Mouse (Mus musculus): Measurements from ENCODE around the gene Dusp14. TPM values are rescaled to one million over a fixed set of nuclear protein-coding genes. Genes with fewer than 3 reads are reported as not detected.

The Dusp14 gene
- polyA plus RNA-seq, 1 experiment, result 16.2 TPM

DNA sequence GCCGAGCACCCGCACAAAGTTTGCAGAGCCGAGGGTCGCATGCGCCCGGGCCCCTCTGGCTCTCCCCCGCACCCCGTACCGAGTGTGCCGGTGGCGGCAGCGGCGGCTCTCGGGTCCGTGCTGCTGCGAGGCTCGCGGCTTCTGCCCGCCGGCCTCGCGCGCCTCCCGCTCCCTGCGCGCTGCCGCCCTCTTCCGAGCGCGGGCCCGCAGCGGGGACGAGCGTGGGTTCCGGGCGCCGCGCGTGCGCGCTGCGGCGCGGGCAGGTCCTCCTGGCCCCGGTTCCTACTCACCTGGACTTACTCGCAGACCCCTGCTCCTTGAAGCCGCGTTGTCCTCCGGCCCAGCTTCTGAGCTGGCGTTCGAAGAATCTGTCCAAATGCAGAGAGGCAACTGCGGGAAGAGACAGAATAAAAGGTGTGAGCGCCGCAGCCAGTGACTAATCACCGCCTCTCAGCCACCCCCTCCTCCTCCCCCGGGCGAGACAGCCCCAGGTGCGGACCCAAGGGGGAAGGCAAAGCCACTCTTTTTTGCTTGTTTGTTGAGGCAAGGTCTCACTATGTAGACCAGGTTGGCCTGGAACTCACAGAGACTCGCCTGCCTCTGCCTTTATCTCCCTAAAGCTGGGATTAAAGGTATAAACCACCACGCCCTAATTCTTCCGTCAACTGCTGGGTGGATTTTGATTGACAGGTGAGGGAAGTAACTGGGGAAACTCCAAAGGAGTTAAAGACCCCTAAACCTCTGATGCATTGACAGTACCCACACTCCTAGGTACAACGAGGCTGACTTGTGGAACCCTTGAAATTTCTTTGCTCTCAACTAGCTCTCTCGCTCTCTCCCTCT lies 649 bp downstream of the Dusp14 start:
- TF ChIP-seq POLR2A (IDR thresholded peaks at IDR 0.05; ENCODE audit: low read depth, low read length) (peak; percentile 42), CTCF (IDR thresholded peaks at IDR 0.05; ENCODE audit: borderline replicate concordance, insufficient read depth, low read length) (no peak)
- Histone ChIP-seq H3K4me3 (ENCODE audit: insufficient read depth, low read length) (peak overlapping the region; percentile 87), H3K4me1 (ENCODE audit: control insufficient read depth, insufficient read depth, low read length) (peaks cover 11% of the 10 kb centered on the region), H3K27ac (ENCODE audit: insufficient read depth, low read length) (peak overlapping the region; percentile 57)

DNA sequence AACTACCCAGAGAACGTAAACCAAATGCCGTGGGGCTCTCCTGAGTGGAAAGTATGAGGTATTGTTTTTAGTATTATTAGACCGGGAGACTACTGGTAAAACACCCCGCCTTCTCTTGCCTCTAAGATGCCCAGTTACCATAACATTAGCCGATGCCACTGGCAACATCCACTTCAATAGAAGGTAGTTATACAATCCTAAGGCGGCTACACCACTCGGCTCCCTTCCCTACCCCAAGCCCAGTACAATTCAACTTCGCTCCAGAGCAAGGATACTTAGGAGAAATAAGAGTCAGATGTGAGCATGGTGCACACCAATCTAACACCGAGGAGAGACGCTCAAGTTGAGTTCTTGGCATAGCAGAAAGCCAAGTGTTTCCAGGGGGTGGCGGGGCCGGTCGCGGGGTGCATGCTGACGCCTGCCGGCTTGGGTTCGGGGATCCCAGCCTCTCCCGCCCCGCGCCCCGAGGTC lies 1.3 kb downstream of the Dusp14 start:
- Histone ChIP-seq H3K4me1 (ENCODE audit: control insufficient read depth, insufficient read depth, low read length) (peaks cover 6% of the 10 kb centered on the region), H3K4me3 (ENCODE audit: insufficient read depth, low read length) (peak overlapping the region; percentile 87), H3K27ac (ENCODE audit: insufficient read depth, low read length) (peak overlapping the region; percentile 57)
- TF ChIP-seq POLR2A (IDR thresholded peaks at IDR 0.05; ENCODE audit: low read depth, low read length), result no peak
- no peak for TF ChIP-seq CTCF (IDR thresholded peaks at IDR 0.05; ENCODE audit: borderline replicate concordance, insufficient read depth, low read length)

DNA sequence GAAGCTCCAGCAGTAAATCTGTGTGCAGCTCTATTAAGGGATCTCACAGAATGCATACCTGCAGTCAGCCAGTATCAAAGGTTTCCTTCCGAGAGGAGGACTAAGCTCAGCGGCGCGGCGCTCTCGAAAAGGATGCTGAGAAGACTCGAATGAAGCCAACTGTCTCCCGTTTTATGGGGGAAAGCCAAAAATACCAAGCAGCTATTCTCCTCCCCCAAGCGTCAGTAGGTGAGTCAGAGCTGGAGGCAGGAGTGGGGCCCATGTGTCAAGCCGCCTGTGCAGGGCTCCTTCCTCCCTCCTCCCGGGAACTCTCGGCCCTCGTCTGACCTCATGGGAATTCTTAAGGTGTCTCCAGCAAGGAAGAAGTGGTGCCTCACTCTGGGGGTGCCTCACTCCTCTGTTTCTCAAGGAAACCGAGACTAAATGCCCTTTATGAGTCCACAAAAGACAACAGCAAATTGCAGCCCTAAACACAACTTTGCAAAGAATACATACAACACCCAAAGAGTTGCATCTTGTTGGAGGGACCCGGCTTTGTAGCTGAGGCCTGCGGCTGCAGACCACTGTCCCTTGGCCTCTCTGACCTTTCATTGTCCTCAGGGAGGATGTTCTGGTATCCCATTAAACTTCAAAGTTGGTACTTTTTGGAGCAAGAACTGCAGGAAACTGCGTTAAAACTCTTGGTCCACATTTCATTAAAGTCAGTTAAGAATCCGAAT lies 2.0 kb downstream of the Dusp14 start:
- Histone ChIP-seq H3K27ac (ENCODE audit: insufficient read depth, low read length) (peak overlapping the region; percentile 57), H3K4me3 (ENCODE audit: insufficient read depth, low read length) (peak overlapping the region; percentile 87)
- TF ChIP-seq POLR2A (IDR thresholded peaks at IDR 0.05; ENCODE audit: low read depth, low read length) (peak; percentile 43), CTCF (IDR thresholded peaks at IDR 0.05; ENCODE audit: borderline replicate concordance, insufficient read depth, low read length) (no peak)

DNA sequence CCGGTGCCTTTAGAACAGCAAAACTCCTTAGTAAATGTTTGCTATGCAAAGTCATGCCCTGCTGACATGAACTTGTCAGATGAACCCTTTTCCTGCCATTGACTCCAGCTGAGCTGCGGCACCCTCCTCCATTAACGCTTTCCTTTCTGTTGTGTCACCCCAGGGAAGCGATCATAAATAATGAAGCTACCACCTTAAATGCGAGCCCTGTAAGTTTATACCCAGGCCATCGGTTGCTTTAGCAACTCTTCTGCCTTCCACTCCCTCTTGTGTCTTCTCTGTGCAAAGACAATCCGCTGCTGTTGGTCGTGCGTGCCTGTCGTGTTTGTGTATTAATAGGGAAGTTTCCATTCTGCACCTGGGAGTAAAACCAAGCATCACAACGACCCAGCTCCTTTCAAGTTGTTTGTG lies 3.0 kb downstream of the Dusp14 start:
- H3K4me3 ChIP-seq (ENCODE audit: insufficient read depth, low read length), result peak overlapping the region; percentile 13; the same call in 1 of the 2 replicates
- H3K4me1 ChIP-seq (ENCODE audit: control insufficient read depth, insufficient read depth, low read length), result peaks cover 6% of the 10 kb centered on the region
- no peak for TF ChIP-seq POLR2A (IDR thresholded peaks at IDR 0.05; ENCODE audit: low read depth, low read length)
- TF ChIP-seq CTCF (IDR thresholded peaks at IDR 0.05; ENCODE audit: borderline replicate concordance, insufficient read depth, low read length), result peak; percentile 16; the same call in 1 of the 2 replicates
- H3K27ac ChIP-seq (ENCODE audit: insufficient read depth, low read length), result no peak overlapping the region

More for the DNA sequence above, 2.0 kb downstream of the Dusp14 start:
- H3K4me1 ChIP-seq (ENCODE audit: control insufficient read depth, insufficient read depth, low read length), result peaks cover 6% of the 10 kb centered on the region

DNA sequence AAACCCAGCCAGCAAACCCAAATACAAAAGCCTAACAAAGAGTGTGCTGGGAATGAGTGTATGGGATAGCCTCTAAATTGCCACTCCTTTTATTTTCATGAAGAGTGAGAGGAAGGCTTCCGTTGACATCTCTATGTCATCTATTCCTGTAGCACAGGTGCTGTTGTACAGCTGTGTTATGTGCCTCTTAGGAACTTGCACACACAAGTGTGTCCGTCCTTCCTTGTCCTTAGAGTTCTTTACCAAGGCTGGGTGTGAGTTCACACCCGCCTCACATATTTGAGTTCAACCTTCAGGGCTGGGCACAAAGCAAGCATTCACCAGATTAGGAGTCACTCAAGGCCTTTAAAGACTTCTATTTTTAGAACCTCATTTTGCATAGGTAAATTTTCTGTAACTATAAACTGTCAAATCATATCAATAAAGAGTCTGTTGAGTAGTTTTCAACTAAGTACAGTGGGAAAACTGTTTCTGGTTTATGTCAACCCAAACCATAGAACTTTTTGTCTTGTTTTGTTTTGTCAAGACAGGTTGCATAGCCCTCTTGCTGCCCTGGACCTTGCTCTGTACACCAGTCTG lies 5.3 kb downstream of the Dusp14 start:
- TF ChIP-seq CTCF (IDR thresholded peaks at IDR 0.05; ENCODE audit: borderline replicate concordance, insufficient read depth, low read length) (no peak), POLR2A (IDR thresholded peaks at IDR 0.05; ENCODE audit: low read depth, low read length) (no peak)
- no peak overlapping the region for H3K27ac ChIP-seq (ENCODE audit: insufficient read depth, low read length)
- peaks cover 6% of the 10 kb centered on the region for H3K4me1 ChIP-seq (ENCODE audit: control insufficient read depth, insufficient read depth, low read length)
- H3K4me3 ChIP-seq (ENCODE audit: insufficient read depth, low read length), result no peak overlapping the region

DNA sequence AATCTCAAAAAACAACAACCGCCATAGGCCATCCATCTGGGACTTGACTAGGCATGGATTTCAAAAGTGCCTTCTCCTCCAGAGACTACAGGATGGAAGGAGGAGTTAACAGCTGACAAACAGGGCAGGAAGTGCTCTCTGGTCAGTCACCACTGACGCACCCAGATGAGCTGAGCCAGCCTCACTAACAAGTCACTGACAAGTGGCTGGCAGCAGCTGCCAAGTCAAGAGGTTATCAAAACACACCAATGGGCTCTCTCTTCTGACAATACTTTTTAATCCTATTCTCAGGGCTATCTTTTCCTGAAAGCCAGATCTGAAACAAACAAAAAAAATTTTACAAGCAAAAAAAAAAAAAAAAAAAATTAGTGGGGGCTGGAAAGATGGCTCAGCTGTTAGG lies 6.3 kb downstream of the Dusp14 start:
- no peak overlapping the region for H3K4me3 ChIP-seq (ENCODE audit: insufficient read depth, low read length)
- H3K27ac ChIP-seq (ENCODE audit: insufficient read depth, low read length), result 0 out of 2 replicates have a peak overlapping the region, but pooled peaks have one; percentile 11
- TF ChIP-seq CTCF (IDR thresholded peaks at IDR 0.05; ENCODE audit: borderline replicate concordance, insufficient read depth, low read length) (no peak), POLR2A (IDR thresholded peaks at IDR 0.05; ENCODE audit: low read depth, low read length) (no peak)
- H3K4me1 ChIP-seq (ENCODE audit: control insufficient read depth, insufficient read depth, low read length), result peaks cover 6% of the 10 kb centered on the region

DNA sequence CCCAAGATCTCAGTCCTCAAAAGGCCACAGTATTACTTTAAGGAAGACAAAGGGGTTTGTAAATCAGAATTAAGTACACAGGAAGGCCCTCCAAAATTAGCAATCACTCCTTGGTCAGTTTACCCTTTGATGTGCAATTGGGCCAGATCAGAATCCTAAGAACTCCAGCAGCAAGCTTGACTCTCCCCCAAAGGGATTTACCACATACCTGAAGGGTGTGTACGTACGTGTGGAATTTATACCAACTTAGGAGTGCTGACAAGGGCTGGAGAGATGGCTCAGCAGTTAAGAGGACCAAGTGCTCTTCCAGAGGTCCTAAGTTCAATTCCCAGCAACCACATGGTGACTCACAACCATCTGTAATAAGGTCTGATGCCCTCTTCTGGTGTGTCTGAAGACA lies 7.2 kb downstream of the Dusp14 start:
- no peak overlapping the region for H3K27ac ChIP-seq (ENCODE audit: insufficient read depth, low read length)
- no peak overlapping the region for H3K4me3 ChIP-seq (ENCODE audit: insufficient read depth, low read length)
- TF ChIP-seq CTCF (IDR thresholded peaks at IDR 0.05; ENCODE audit: borderline replicate concordance, insufficient read depth, low read length), result no peak
- no peak for TF ChIP-seq POLR2A (IDR thresholded peaks at IDR 0.05; ENCODE audit: low read depth, low read length)
- H3K4me1 ChIP-seq (ENCODE audit: control insufficient read depth, insufficient read depth, low read length), result peaks cover 6% of the 10 kb centered on the region

DNA sequence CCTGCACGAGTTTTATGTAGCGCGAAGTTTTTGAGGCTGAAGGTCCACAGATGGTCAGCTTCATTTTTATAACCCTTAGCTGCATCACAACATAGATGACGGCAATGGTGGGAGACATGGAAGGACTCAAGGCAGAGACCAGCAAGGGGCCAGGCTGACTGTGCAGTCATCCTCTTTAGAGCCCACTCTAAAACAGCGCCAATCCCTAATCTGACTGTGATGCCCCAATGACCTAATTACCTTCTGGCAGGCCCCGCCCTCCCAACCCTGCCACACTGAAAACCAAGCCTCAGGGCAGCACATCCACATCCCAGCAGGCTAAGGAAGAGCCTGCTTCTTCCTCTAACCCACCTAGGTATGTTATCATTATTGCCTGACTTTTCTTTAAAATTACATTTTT lies 8.4 kb downstream of the Dusp14 start:
- Histone ChIP-seq H3K4me1 (ENCODE audit: control insufficient read depth, insufficient read depth, low read length) (peaks cover 3% of the 10 kb centered on the region), H3K4me3 (ENCODE audit: insufficient read depth, low read length) (no peak overlapping the region), H3K27ac (ENCODE audit: insufficient read depth, low read length) (no peak overlapping the region)
- no peak for TF ChIP-seq CTCF (IDR thresholded peaks at IDR 0.05; ENCODE audit: borderline replicate concordance, insufficient read depth, low read length)
- TF ChIP-seq POLR2A (IDR thresholded peaks at IDR 0.05; ENCODE audit: low read depth, low read length), result no peak

DNA sequence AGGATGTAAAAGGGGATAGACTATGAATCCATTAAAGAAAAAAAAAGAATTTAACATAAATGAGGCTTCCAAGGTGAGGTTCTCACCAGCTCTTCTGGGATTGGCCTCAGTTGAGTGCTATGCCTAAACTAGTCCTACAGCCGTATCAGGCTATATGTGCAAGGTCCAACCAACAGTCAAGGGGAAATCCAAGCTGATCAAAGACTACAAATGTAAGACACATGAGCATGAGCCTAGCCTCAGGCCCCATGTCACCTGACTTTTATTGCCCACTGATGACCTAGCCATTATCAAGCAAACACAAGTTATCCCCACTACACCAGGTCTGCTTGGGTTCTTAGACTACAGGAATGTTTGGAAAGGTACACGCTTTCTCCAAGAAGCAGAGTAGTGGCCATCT lies 9.3 kb downstream of the Dusp14 start:
- Histone ChIP-seq H3K4me3 (ENCODE audit: insufficient read depth, low read length) (no peak overlapping the region), H3K4me1 (ENCODE audit: control insufficient read depth, insufficient read depth, low read length) (peaks cover 3% of the 10 kb centered on the region), H3K27ac (ENCODE audit: insufficient read depth, low read length) (no peak overlapping the region)
- TF ChIP-seq POLR2A (IDR thresholded peaks at IDR 0.05; ENCODE audit: low read depth, low read length), result no peak
- TF ChIP-seq CTCF (IDR thresholded peaks at IDR 0.05; ENCODE audit: borderline replicate concordance, insufficient read depth, low read length), result no peak
